7 mouse cellular contexts compared by ENCODE assay signal in the genomic region with DNA sequence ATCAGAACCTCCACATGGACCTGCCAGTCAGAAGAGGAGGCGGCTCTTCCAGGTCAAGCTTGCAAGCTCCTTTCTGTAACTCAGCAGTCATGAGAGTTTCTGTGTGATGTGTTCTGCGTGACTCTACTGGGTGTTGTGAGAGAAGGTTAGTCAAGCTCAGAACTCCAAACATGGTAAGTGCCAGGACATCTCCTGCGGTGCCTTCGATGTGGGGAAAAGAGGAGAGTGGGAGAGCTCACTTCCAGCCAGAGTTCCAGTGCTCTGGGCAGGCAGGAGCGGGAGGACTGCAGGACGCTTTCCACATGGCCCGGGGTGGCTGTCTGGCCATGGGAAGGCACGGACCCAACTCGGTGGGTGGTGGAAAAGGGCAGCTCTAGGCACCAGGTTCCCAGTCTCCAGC. TPM values are rescaled to one million over a fixed set of nuclear protein-coding genes. Genes with fewer than 3 reads are reported as not detected.
A peak's percentile ranks its signal among the peaks of the same experiment; 100 is the strongest.
DNase-seq lines count a peak whose midpoint lies in the region; ATAC-seq and TF ChIP-seq lines count a peak whose summit lies in the region.
"Not testable (repeated sequence)": the region's sequence is repeated elsewhere in the genome, so short reads cannot be mapped to it uniquely, and the experiment has no call there.

TSS of gene Zfp970 (plus strand) at position 58 of the 400 bp plus-strand sequence.

- not testable (repeated sequence) for H3K27me3 ChIP-seq in hindbrain, embryonic 10.5 days (ENCODE audit: insufficient read depth, poor library complexity, severe bottlenecking); liver, embryonic 15.5 days; neural tube, embryonic 11.5 days (ENCODE audit: control insufficient read depth, insufficient read depth, low read length)

- H3K4me3 ChIP-seq in hindbrain, embryonic 10.5 days: peak within 1 kb of the TSS; percentile 52
- peak within 1 kb of the TSS; percentile 63 for H3K4me3 ChIP-seq in layer of hippocampus, adult 2 months
- H3K4me3 ChIP-seq in liver, embryonic 15.5 days (replicated peaks): peak within 1 kb of the TSS; percentile 46
- H3K4me3 ChIP-seq in neural tube, embryonic 11.5 days (ENCODE audit: low read depth, low read length): peak within 1 kb of the TSS; percentile 20; the same call in 1 of the 2 replicates

- TF ChIP-seq CTCF in layer of hippocampus, adult 2 months (conservative IDR thresholded peaks at IDR 0.05): not testable (repeated sequence)

- peak; percentile 68 for DNase-seq in adrenal gland, adult 2 months
- peak; percentile 4 for DNase-seq in embryo, embryonic 10 days (ENCODE audit: low spot score)
- DNase-seq in gastrocnemius, postnatal 10 days; layer of hippocampus, adult 2 months (ENCODE audit: low spot score in 2 of 2): not testable (repeated sequence)
- DNase-seq in hindbrain, embryonic 10.5 days (ENCODE audit: low spot score): peak; percentile 2
- peak; percentile 11 for DNase-seq in neural tube, embryonic 11.5 days (ENCODE audit: low spot score)

- not testable (repeated sequence) for H3K4me1 ChIP-seq in hindbrain, embryonic 10.5 days (replicated peaks); liver, embryonic 15.5 days (replicated peaks); neural tube, embryonic 11.5 days (ENCODE audit: control insufficient read depth, insufficient read depth, low read length)

- H3K9me3 ChIP-seq in hindbrain, embryonic 10.5 days; liver, embryonic 15.5 days (replicated peaks); neural tube, embryonic 11.5 days (ENCODE audit: control insufficient read depth, low read length): not testable (repeated sequence)

- 8% methylated on average over 8 of the region's 9 CpGs for WGBS in hindbrain, embryonic 10.5 days
- WGBS in liver, embryonic 15.5 days (ENCODE audit: insufficient replicate concordance): 7% methylated on average over 8 of the region's 9 CpGs
- 9% methylated on average over 8 of the region's 9 CpGs for WGBS in neural tube, embryonic 11.5 days

- not testable (repeated sequence) for H3K9ac ChIP-seq in liver, embryonic 15.5 days; neural tube, embryonic 11.5 days (ENCODE audit: low read length)

- not testable (repeated sequence) for ATAC-seq in liver, embryonic 15.5 days (ENCODE audit: insufficient read depth); neural tube, embryonic 11.5 days (ENCODE audit: insufficient read depth, low FRiP score, low TSS enrichment)

- H3K36me3 ChIP-seq in hindbrain, embryonic 10.5 days; liver, embryonic 15.5 days (replicated peaks); neural tube, embryonic 11.5 days (ENCODE audit: control insufficient read depth, insufficient read depth, low read length): not testable (repeated sequence)

- not testable (repeated sequence) for H3K27ac ChIP-seq in hindbrain, embryonic 10.5 days; liver, embryonic 15.5 days (replicated peaks); neural tube, embryonic 11.5 days (ENCODE audit: low read depth, low read length)
- peak within 1 kb of the TSS; percentile 0; the same call in 1 of the 2 replicates for H3K27ac ChIP-seq in layer of hippocampus, adult 2 months

- peak within 1 kb of the TSS; percentile 42 for H3K4me2 ChIP-seq in liver, embryonic 15.5 days
- H3K4me2 ChIP-seq in neural tube, embryonic 11.5 days (ENCODE audit: low read depth): not testable (repeated sequence)

RNA-seq across cellular contexts. Expression of gene Zfp970, which starts in this region (rescaled TPM):
- 10 to 100 TPM; 62.5 to 72.3 TPM for total RNA-seq in adrenal gland, adult 2 months (2021)
- 0.22 and 0.30 TPM in 2 replicates for polyA plus RNA-seq in adrenal gland, adult 2 months (2012; rRNA removed)
- total RNA-seq in gastrocnemius, postnatal 10 days (2021): 10 to 100 TPM; 26.8 to 27.8 TPM
- polyA plus RNA-seq in hindbrain, embryonic 10.5 days (2016; fragmentation: Nextera tagmentation; extraction: Ambion mirVana): 6.3 and 8.6 TPM in 2 replicates
- total RNA-seq in layer of hippocampus, adult 2 months (2021): 10 to 100 TPM; 32.4 to 42.5 TPM
- 1.8 and 3.0 TPM in 2 replicates for polyA plus RNA-seq in liver, embryonic 15.5 days (2015; fragmentation: Nextera tagmentation; extraction: Ambion mirVana)
- 8.3 and 10.0 TPM in 2 replicates for polyA plus RNA-seq in neural tube, embryonic 11.5 days (2014; fragmentation: Nextera tagmentation; extraction: Ambion mirVana)
